Mouse (Mus musculus) lung, embryonic 14.5 days (tissue): ENCODE data around the gene Zc3h18. TPM values are rescaled to one million over a fixed set of nuclear protein-coding genes. Genes with fewer than 3 reads are reported as not detected.

ENCODE experiments used
- ATAC-seq: fragments of 200-750 bp; cut with Nextera tagmentation; 2 replicates; pipeline ENCODE4 v1.8.0; 2017; ENCODE audit warnings: mild to moderate bottlenecking, moderate TSS enrichment, moderate library complexity; ENCODE audit not compliant: insufficient read depth
- DNase-seq: peaks from one replicate; pipeline ENCODE4 v3.0.0-alpha.2; 2015
- H3K27ac ChIP-seq: fragments of 300-500 bp; sonication (generic); 2 replicates; pipeline ENCODE4 v1.5.1; 2014; ENCODE audit warnings: low read depth, mild to moderate bottlenecking, moderate library complexity
- H3K27me3 ChIP-seq: fragments of 300-500 bp; sonication (generic); 2 replicates; pipeline ENCODE4 v1.6.1; 2014; ENCODE audit warnings: low read length, control low read depth; ENCODE audit not compliant: insufficient read depth
- H3K36me3 ChIP-seq: fragments of 300-500 bp; sonication (generic); 2 replicates; pipeline ENCODE4 v1.6.1; 2014; ENCODE audit warnings: control low read depth; ENCODE audit not compliant: insufficient read depth
- H3K4me1 ChIP-seq: fragments of 300-500 bp; sonication (generic); 2 replicates; pipeline ENCODE4 v1.6.1; 2014; ENCODE audit warnings: antibody characterized with exemption, control low read depth; ENCODE audit not compliant: insufficient read depth
- H3K4me2 ChIP-seq: fragments of 300-500 bp; sonication (generic); 2 replicates; pipeline ENCODE4 v1.6.1; 2014; ENCODE audit warnings: mild to moderate bottlenecking
- H3K4me3 ChIP-seq: fragments of 300-500 bp; sonication (generic); 2 replicates; pipeline ENCODE4 v1.5.1; 2014; ENCODE audit warnings: low read depth, low read length
- H3K9ac ChIP-seq: fragments of 300-500 bp; sonication (generic); 2 replicates; pipeline ENCODE4 v1.6.1; 2014
- H3K9me3 ChIP-seq: fragments of 300-500 bp; sonication (generic); 2 replicates; pipeline ENCODE4 v1.6.1; 2016; ENCODE audit warnings: low read depth, low read length, control low read depth
- CTCF ChIP-seq: IDR thresholded peaks from 2 replicates; pipeline ENCODE4 v1.5.1; 2016; ENCODE audit warnings: antibody characterized with exemption, low read depth
- WGBS: fragments of 180-500 bp; shearing (Covaris S2); extraction: QIAGEN DNeasy Blood & Tissue Kit; methylation state at CpG from one replicate; pipeline ENCODE4 v1.1.7; 2014; 5-methylcytosine and 5-hydroxymethylcytosine counted together
- polyA plus RNA-seq: library from polyadenylated mRNA; unstranded; fragments of >200 nt; fragmentation: Nextera tagmentation; extraction: Ambion mirVana; gene quantifications from 2 replicates; pipeline ENCODE4 v1.2.1, GENCODE M21; 2014

Gene Zc3h18
- polyA plus RNA-seq: 42.4 and 44.3 TPM in 2 replicates

GRCm38 (mm10) chr8:122376365-122377231 is at the start of gene Zc3h18:
Gene Zc3h18 (plus strand): TSS chr8:122376609.
- no peaks in the 10 kb centered on the region for H3K9me3 ChIP-seq
- peak within 1 kb of the TSS; percentile 79 for H3K4me2 ChIP-seq
- peak within 1 kb of the TSS; percentile 94 for H3K27ac ChIP-seq
- peak within 1 kb of the TSS; percentile 88 for H3K9ac ChIP-seq
- H3K36me3 ChIP-seq: peaks cover 19% of the 10 kb centered on the region; the same call in 1 of the 2 replicates
- H3K27me3 ChIP-seq: no peaks in the 10 kb centered on the region
- H3K4me1 ChIP-seq: 0 out of 2 replicates have a peak, but pooled peaks cover 10% of the 10 kb centered on the region
- DNase-seq (peak; percentile 100), ATAC-seq (peak; percentile 93)
- under 1% methylated on average over 107 of the region's 107 CpGs for WGBS
- TF ChIP-seq CTCF: peak; percentile 63
- H3K4me3 ChIP-seq: peak within 1 kb of the TSS; percentile 86

- Histone ChIP-seq H3K36me3 (0 out of 2 replicates have a peak, but pooled peaks cover 15% of the 10 kb centered on the region), H3K4me2 (no peak overlapping the region), H3K4me3 (no peak overlapping the region), H3K9me3 (no peaks in the 10 kb centered on the region), H3K27me3 (no peaks in the 10 kb centered on the region), H3K27ac (no peak overlapping the region), H3K4me1 (peaks cover 34% of the 10 kb centered on the region), H3K9ac (no peak overlapping the region)
- ATAC-seq (no peak), DNase-seq (no peak)
- no peak for TF ChIP-seq CTCF
- 47% methylated on average over 8 of the region's 8 CpGs for WGBS
Observed at GRCm38 (mm10) chr8:122329072-122329471, 47.3 kb upstream of the Zc3h18 start.

GRCm38 (mm10) chr8:122329553-122330239 is 46.7 kb upstream of the Zc3h18 start:
- H3K4me3 ChIP-seq: no peak overlapping the region
- WGBS: 78% methylated on average over 22 of the region's 22 CpGs
- ATAC-seq (no peak), DNase-seq (no peak)
- H3K9me3 ChIP-seq: no peaks in the 10 kb centered on the region
- peaks cover 21% of the 10 kb centered on the region; the same call in 1 of the 2 replicates for H3K36me3 ChIP-seq
- no peak overlapping the region for H3K4me2 ChIP-seq
- H3K4me1 ChIP-seq: peaks cover 34% of the 10 kb centered on the region
- no peak for TF ChIP-seq CTCF
- H3K27me3 ChIP-seq: peaks cover under 1% of the 10 kb centered on the region; the same call in 1 of the 2 replicates
- H3K9ac ChIP-seq: 0 out of 2 replicates have a peak overlapping the region, but pooled peaks have one; percentile 5
- H3K27ac ChIP-seq: peak overlapping the region; percentile 48; the same call in 1 of the 2 replicates

DNA sequence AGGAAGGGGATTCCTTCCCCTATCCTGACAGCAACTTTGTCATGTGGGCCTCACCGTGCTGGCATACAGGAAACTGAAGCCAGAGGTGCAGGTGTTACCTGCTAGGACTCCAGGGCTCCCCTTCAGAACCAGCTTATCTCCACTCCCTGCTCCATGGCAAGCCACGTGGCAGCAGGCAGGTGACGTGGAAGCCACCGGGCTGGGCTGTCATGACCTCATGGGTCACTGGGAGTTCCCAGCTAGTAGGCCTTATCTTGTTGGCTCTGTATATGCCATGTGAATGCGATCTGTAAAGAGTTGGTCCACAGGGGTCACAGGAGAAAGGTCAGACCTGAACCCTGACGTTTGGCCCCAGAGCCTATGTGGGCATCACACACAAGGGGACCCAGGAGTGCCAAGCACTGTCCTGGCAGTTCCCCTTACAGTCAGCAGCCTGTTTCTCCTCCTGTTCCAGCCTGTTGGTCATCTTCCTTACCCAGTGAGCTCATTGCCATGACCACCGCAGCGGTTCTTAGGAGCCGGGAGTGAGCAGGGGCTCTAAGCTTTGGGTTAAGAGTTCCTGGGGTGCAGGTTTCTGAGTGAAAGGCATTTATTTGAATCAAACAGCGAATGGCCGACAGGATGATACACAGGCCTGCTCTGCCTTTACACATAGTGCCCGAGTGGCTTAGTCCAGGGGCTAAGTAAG is 45.8 kb upstream of the Zc3h18 start:
- WGBS: 69% methylated on average over 12 of the region's 12 CpGs

GRCm38 (mm10) chr8:122331134-122331523 is 45.3 kb upstream of the Zc3h18 start:
- no peak overlapping the region for H3K4me3 ChIP-seq
- H3K9me3 ChIP-seq: no peaks in the 10 kb centered on the region
- peaks cover 32% of the 10 kb centered on the region; the same call in 1 of the 2 replicates for H3K36me3 ChIP-seq
- H3K27me3 ChIP-seq: peaks cover 14% of the 10 kb centered on the region
- H3K4me2 ChIP-seq: no peak overlapping the region
- ATAC-seq (peak; percentile 45), DNase-seq (peak; percentile 83)
- peak overlapping the region; percentile 82 for H3K27ac ChIP-seq
- 37% methylated on average over 3 of the region's 3 CpGs for WGBS
- H3K9ac ChIP-seq: no peak overlapping the region
- TF ChIP-seq CTCF: no peak
- peaks cover 24% of the 10 kb centered on the region for H3K4me1 ChIP-seq

More for the DNA sequence above, 45.8 kb upstream of the Zc3h18 start:
- no peaks in the 10 kb centered on the region for H3K9me3 ChIP-seq
- H3K4me1 ChIP-seq: peaks cover 29% of the 10 kb centered on the region
- peaks cover 28% of the 10 kb centered on the region; the same call in 1 of the 2 replicates for H3K36me3 ChIP-seq
- ATAC-seq (no peak), DNase-seq (no peak)
- peaks cover 9% of the 10 kb centered on the region; the same call in 1 of the 2 replicates for H3K27me3 ChIP-seq
- no peak overlapping the region for H3K4me2 ChIP-seq
- H3K27ac ChIP-seq: peak overlapping the region; percentile 82
- H3K4me3 ChIP-seq: no peak overlapping the region
- no peak overlapping the region; the same call in 1 of the 2 replicates for H3K9ac ChIP-seq
- TF ChIP-seq CTCF: no peak

DNA sequence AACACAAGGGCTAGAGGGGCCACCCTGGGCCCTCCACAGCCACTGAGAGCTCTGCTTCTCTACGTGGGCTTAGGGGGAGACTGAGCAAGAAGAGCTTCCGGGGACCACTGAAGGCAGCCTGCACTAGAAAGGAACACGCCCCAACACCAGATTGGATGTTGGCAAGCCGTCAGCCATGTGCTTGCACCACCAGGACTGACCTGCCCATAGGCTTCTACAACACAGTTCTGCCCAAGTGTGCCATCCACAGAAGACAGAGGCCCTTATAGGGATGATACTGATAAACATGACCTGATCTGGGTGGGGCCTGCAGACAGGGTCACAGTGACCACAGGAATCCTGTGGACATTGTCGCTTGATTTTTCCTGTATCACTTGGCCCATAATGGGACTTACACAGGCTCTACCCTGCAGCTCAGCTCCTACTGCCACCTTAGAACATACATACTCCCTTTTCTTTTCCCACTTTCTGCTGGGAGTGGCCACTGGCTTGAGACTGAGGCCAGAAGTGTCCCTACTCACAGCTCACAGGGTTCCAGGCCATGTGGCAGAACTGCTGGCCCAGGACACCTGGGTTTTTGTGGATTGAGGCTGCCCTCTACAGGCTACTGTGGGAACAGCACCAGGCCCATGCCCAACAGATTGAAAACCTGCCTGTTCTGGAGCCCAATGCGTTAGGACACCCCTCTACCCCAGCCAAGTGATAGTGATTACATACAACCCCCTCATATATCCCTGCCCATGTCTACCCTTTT is 43.5 kb upstream of the Zc3h18 start:
- H3K9me3 ChIP-seq: no peaks in the 10 kb centered on the region
- WGBS: 71% methylated on average over 6 of the region's 6 CpGs
- no peak overlapping the region for H3K4me3 ChIP-seq
- no peak overlapping the region for H3K9ac ChIP-seq
- peaks cover 16% of the 10 kb centered on the region for H3K4me1 ChIP-seq
- no peak overlapping the region for H3K27ac ChIP-seq
- DNase-seq (peak; percentile 92), ATAC-seq (peak; percentile 32; the same call in 1 of the 2 replicates)
- peak; percentile 96 for TF ChIP-seq CTCF
- H3K36me3 ChIP-seq: peaks cover 45% of the 10 kb centered on the region; the same call in 1 of the 2 replicates
- H3K4me2 ChIP-seq: no peak overlapping the region
- peaks cover 30% of the 10 kb centered on the region for H3K27me3 ChIP-seq
